Mouse (Mus musculus) R1 (cell line): ENCODE measurements at regions not wholly inside any gene's neighbourhood (a gene's known extent, or its start where the extent isn't known, plus 50 kb on each side); places are given as distances from the start of the nearest gene placed in this dataset.
"Not testable (repeated sequence)": the region's sequence is repeated elsewhere in the genome, so short reads cannot be mapped to it uniquely, and the experiment has no call there.

Experiments
- DNase-seq: peaks from one replicate; pipeline ENCODE4 v3.0.0-alpha.2; 2018; ENCODE audit warnings: low read depth, low spot score

GRCm38 (mm10) chr13:89375526-89376474 lies 163.8 kb upstream of the Hapln1 start:
- DNase-seq = no peak

DNA sequence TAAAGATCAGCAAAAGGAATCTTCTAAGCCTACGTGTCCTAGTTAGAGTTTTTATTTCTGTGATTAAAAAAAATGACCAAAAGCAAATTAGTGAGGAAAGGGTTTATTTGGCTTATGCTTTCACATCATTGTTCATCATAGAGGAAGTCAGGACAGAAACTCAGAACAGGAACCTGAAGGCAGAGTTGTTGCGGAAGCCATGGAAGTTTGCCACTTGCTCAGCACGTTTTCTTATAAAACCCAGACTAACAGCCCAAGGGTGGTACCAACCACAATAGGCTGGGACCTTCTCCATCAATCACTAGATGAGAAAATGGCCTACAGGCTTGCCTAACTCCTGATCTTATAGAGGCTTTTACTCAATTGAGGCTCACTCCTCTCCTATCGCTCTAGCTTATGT lies 161.2 kb upstream of the Hapln1 start:
- no peak for DNase-seq

GRCm38 (mm10) chr13:89383619-89384190 lies 155.9 kb upstream of the Hapln1 start:
- not testable (repeated sequence) for DNase-seq

- DNase-seq = no peak
These were observed 154.9 kb upstream of the Hapln1 start for GRCm38 (mm10) chr13:89384598-89385145.

DNA sequence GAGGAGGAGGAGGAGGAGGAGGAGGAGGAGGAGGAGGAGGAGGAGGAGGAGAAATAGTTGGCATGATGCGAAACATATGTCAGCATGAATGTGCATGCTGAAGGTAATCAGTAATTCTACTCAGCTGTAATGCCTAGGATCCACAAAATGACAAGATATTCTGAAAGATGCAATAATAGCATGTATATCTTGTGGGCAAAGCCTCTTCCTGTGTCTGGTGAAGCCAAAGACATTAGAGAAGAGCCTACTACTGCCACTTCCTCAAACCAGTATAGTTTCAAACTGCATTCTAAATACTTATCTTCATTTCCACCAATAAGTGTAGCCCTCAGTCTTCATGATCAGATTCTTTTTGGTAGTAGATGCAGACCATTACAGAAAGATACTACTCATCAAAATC lies 152.2 kb upstream of the Hapln1 start:
- DNase-seq = no peak

- DNase-seq = no peak
These were observed 150.4 kb upstream of the Hapln1 start for GRCm38 (mm10) chr13:89389149-89389548.

GRCm38 (mm10) chr13:89394717-89395344 lies 144.8 kb upstream of the Hapln1 start:
- DNase-seq = no peak

- no peak for DNase-seq
These were observed 143.7 kb upstream of the Hapln1 start for GRCm38 (mm10) chr13:89395851-89396250.

DNA sequence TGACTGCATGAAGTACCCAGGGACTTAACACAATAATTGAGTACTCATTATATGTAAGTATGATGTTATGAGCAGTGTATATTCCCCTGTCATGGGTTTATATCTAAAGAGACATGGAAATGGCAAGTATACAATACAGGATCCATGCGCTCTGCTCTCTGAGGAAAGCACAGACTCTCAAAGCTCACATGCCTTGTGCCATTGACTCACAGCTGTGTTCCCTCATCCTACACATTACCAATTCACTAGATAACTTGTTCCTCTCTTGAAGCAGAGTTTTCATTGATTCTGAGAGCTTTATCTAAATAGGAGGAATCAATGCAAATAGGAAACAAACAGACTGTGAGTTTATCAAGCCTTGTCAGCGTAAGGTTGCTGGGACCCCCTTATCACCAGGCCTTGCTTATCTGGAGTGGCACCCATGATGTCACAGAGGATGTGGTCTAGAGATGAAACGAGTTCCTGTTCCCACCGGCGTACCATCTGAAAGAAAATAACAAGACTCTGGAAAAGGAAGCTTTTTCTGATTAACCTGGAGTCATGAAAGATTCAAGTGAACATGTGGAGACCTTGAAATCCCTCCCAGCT lies 138.4 kb upstream of the Hapln1 start:
- no peak for DNase-seq

GRCm38 (mm10) chr13:89410504-89410903 lies 129.1 kb upstream of the Hapln1 start:
- DNase-seq = no peak

DNA sequence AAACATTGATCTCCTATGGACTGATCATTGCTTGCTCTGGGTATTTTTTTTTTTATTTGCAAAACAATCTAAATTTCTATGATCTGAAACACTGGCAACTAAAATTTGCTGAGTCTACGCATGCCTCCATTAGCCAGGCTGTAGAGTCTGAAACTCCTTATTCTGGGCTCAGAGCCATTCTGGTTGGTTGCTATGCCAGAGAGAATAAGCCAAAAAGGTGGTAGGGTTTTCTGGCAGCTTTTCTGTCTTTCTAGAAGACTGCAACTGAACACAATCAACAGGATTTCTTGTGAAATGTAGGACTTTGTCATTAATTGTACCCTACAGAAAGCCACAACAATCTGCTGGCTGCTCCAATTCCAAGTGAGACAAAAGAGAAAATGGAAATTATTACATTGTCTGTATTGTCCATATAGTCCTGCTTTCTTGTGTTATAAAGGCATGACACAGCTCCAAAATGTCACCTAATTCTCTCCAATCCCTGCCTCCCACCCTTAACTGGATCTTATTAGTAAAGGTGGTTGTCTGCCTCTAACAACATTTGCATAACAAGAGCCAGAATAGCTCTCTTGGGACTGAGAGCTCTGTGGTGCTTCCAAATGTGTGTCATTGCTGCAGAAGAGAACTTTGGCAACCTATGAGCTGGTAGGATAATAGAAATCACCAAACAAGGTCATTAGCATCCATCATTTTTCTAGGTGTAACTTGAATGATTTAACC lies 126.7 kb upstream of the Hapln1 start:
- peak; percentile 9 for DNase-seq

DNA sequence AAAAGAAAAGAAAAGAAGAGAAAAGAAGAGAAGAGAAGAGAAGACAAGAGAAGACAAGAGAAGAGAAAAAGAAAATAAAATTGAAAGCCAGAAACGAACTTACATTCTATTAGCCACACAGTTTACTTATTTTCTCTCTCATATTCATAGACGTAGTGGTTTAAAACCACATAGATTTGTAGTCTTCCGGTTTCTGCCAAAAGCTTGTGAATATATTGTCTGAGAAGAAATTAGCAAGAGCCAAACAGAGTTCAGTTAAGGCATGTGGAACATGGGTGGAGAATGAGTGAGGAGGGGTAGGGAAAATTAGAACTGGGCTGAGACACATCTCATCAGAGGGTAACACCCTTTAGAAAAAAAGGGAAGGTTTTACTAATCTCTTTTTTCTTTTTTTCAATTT lies 120.8 kb upstream of the Hapln1 start:
- DNase-seq = no peak

DNA sequence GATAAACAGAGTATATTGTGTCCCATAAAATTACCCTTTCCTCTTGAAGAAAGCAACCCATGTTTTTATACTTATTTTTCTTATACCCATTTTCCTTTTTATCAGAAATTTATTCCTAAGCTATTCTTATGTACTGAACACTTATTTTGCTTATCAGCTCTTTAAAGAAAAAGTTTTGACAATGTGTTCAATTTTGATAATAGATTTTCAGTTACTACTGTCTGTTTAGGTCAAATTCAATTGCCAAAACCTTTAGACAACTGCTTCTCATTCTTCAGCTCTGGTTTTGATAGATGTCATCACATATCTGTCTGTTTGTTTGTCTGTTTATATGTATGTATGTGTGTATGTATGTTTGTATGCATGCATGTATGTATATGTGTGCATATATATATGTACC lies 117.8 kb upstream of the Hapln1 start:
- DNase-seq = no peak

- peak; percentile 64 for DNase-seq
These were observed 116.1 kb upstream of the Hapln1 start for GRCm38 (mm10) chr13:89423491-89423890.

- no peak for DNase-seq
These were observed 111.1 kb upstream of the Hapln1 start for GRCm38 (mm10) chr13:89428272-89429071.

- DNase-seq = no peak
These were observed 94.7 kb upstream of the Hapln1 start for GRCm38 (mm10) chr13:89444847-89445246.

DNA sequence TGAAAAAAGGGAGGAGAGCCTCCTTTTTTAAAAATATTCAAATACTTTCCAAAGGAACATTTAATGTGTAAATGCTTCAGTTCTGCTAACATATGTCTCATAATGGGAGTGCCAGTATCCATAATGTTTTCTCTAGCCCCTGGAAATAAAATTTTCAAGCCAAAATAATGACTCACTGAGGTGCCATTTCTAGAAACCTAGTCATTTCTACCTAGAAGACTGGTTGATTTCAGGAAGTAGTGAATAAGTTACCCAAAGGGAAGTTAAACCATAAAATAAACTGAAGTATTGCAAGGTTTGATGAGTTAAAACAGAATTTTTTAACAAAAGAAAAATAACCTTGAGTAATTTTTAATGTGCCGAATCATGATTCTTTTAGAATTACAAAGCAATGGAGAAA lies 85.8 kb upstream of the Hapln1 start:
- no peak for DNase-seq

- DNase-seq = no peak
These were observed 85.2 kb upstream of the Hapln1 start for GRCm38 (mm10) chr13:89454249-89455018.

DNA sequence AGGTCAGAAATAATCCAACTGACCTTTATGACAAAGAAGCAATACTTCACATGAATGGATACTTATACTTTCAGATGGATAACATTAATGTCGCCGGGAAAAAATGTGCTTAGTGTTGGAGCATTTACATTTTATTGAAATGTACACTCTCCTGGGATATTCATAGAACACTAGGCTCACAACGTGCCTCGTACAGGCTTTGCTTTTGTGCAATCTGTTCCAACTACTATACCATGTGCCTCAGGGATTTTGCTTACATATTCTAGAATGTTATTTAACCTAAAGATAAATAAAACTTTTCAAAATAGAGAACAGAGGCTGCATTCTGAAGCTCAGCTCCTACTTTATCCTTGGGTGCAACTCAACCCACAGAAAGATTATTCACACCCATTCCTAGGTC lies 75.8 kb upstream of the Hapln1 start:
- DNase-seq = no peak
